Mouse (Mus musculus) liver, embryonic 14.5 days (tissue): ENCODE results near the gene Myh1. TPM values are rescaled to one million over a fixed set of nuclear protein-coding genes. Genes with fewer than 3 reads are reported as not detected.

Experiments used
- ATAC-seq: fragments of 200-750 bp; cut with Nextera tagmentation; 2 replicates; pipeline ENCODE4 v1.8.0; 2017; ENCODE audit warnings: moderate number of reproducible peaks, mild to moderate bottlenecking, moderate library complexity; ENCODE audit not compliant: insufficient read depth
- DNase-seq, 3 experiments: peaks; one replicate each; pipeline ENCODE4 v3.0.0-alpha.2; 2012 to 2013; ENCODE audit warnings: low read depth in 3 of 3, low spot score in 3 of 3
- H3K27ac ChIP-seq: fragments of 300-500 bp; sonication (generic); 2 replicates; pipeline ENCODE4 v1.5.1; 2014; ENCODE audit warnings: moderate library complexity, mild to moderate bottlenecking, control low read depth, inconsistent platforms
- H3K27me3 ChIP-seq: fragments of 300-500 bp; sonication (generic); 2 replicates; pipeline ENCODE4 v1.6.1; 2014; ENCODE audit warnings: mild to moderate bottlenecking, low read length, moderate library complexity; ENCODE audit not compliant: control insufficient read depth, insufficient read depth
- H3K36me3 ChIP-seq: fragments of 300-500 bp; sonication (generic); replicated peaks from 2 replicates; pipeline ENCODE4 v1.6.1; 2014; ENCODE audit warnings: low read depth; ENCODE audit not compliant: control insufficient read depth, insufficient read depth
- H3K4me1 ChIP-seq, 2 experiments: fragments of 200-500 bp in 1 of 2; fragments of 300-500 bp in 1 of 2; sonication (generic) in 1 of 2; replicated peaks; 2 replicates each; pipeline ENCODE4 v1.6.1; 2012 to 2014; ENCODE audit warnings: antibody characterized with exemption in 1 of 2, inconsistent platforms in 1 of 2, low read length in 1 of 2; ENCODE audit not compliant: control insufficient read depth in 2 of 2, insufficient read depth in 2 of 2
- H3K4me2 ChIP-seq: fragments of 300-500 bp; sonication (generic); 2 replicates; pipeline ENCODE4 v1.6.1; 2014; ENCODE audit warnings: low read depth, mild to moderate bottlenecking, control low read depth, moderate library complexity
- H3K4me3 ChIP-seq, 2 experiments: fragments of 200-500 bp in 1 of 2; fragments of 300-500 bp in 1 of 2; sonication (generic) in 1 of 2; 2 replicates each; pipeline ENCODE4 v1.5.1; 2012 to 2014; ENCODE audit warnings: low read depth in 2 of 2, low read length in 2 of 2, mild to moderate bottlenecking in 2 of 2, control low read depth in 1 of 2, inconsistent platforms in 1 of 2, moderate library complexity in 1 of 2; ENCODE audit not compliant: insufficient read depth in 1 of 2
- H3K9ac ChIP-seq: fragments of 300-500 bp; sonication (generic); replicated peaks from 2 replicates; pipeline ENCODE4 v1.6.1; 2014; ENCODE audit warnings: mild to moderate bottlenecking, control low read depth, moderate library complexity
- H3K9me3 ChIP-seq: fragments of 300-500 bp; sonication (generic); 2 replicates; pipeline ENCODE4 v1.6.1; 2016; ENCODE audit warnings: low read length, mixed read lengths; ENCODE audit not compliant: control insufficient read depth
- CTCF ChIP-seq: IDR thresholded peaks from 2 replicates; pipeline ENCODE4 v1.5.1; 2016; ENCODE audit warnings: antibody characterized with exemption, low read depth, control low read depth
- EP300 ChIP-seq: IDR thresholded peaks from 2 replicates; pipeline ENCODE4 v1.6.1; 2016; ENCODE audit warnings: antibody characterized with exemption, low read depth
- WGBS: fragments of 180-500 bp; shearing (Covaris S2); extraction: QIAGEN DNeasy Blood & Tissue Kit; methylation state at CpG from one replicate; pipeline ENCODE4 v1.1.7; 2014; ENCODE audit not compliant: insufficient replicate concordance; 5-methylcytosine and 5-hydroxymethylcytosine counted together
- polyA plus RNA-seq, 2 experiments: library from polyadenylated mRNA; depleted of rRNA in 1 of 2; stranded (reverse) in 1 of 2; unstranded in 1 of 2; fragments of >200 nt; fragmentation: Nextera tagmentation in 1 of 2; extraction: Ambion mirVana in 1 of 2; gene quantifications; 2 replicates each; pipeline versions ENCODE4 v1.2.1 to v1.2.3; 2012 to 2014

Gene Myh1
- polyA plus RNA-seq, 2 experiments, result 0.01 TPM; not detected in 1

GRCm38 (mm10) chr11:67237481-67238079, 37.7 kb downstream of the Myh1 start, which contains the start of gene Myh4:
Gene Myh4 (plus strand): TSS chr11:67238029.
- no peak for ATAC-seq
- Histone ChIP-seq H3K4me3 (no peak within 1 kb of the TSS), H3K36me3 (no peaks in the 10 kb centered on the region), H3K4me2 (no peak within 1 kb of the TSS), H3K9ac (no peak within 1 kb of the TSS), H3K4me1 (no peaks in the 10 kb centered on the region), H3K9me3 (no peaks in the 10 kb centered on the region), H3K27ac (no peak within 1 kb of the TSS), H3K27me3 (no peaks in the 10 kb centered on the region)
- WGBS, result 67% methylated on average over 5 of the region's 5 CpGs
- TF ChIP-seq CTCF, result no peak
- TF ChIP-seq EP300, result no peak
- no peak for DNase-seq

- no peaks in the 10 kb centered on the region for H3K36me3 ChIP-seq
- H3K4me2 ChIP-seq, result no peak overlapping the region
- H3K27me3 ChIP-seq, result no peaks in the 10 kb centered on the region
- no peak overlapping the region for H3K9ac ChIP-seq
- no peak for DNase-seq
- H3K9me3 ChIP-seq, result no peaks in the 10 kb centered on the region
- no peak overlapping the region for H3K27ac ChIP-seq
- no peak overlapping the region for H3K4me3 ChIP-seq
- no peak for ATAC-seq
- H3K4me1 ChIP-seq, result no peaks in the 10 kb centered on the region
- WGBS, result 70% methylated on average over 6 of the region's 6 CpGs
- no peak for TF ChIP-seq CTCF
- no peak for TF ChIP-seq EP300
Observed at GRCm38 (mm10) chr11:67241051-67241450, 41.2 kb downstream of the Myh1 start.

- Histone ChIP-seq H3K4me2 (no peak overlapping the region), H3K4me3 (no peak overlapping the region), H3K27me3 (no peaks in the 10 kb centered on the region), H3K9ac (no peak overlapping the region), H3K9me3 (no peaks in the 10 kb centered on the region), H3K4me1 (no peaks in the 10 kb centered on the region), H3K27ac (no peak overlapping the region), H3K36me3 (no peaks in the 10 kb centered on the region)
- TF ChIP-seq CTCF, result no peak
- TF ChIP-seq EP300, result no peak
- ATAC-seq (no peak), DNase-seq (no peak)
- 65% methylated on average over 4 of the region's 4 CpGs for WGBS
Observed at GRCm38 (mm10) chr11:67253691-67254090, 53.8 kb downstream of the Myh1 start.

GRCm38 (mm10) chr11:67257048-67257447, 57.2 kb downstream of the Myh1 start:
- H3K36me3 ChIP-seq, result no peaks in the 10 kb centered on the region
- TF ChIP-seq CTCF (no peak), EP300 (no peak)
- DNase-seq, result no peak
- H3K9ac ChIP-seq, result no peak overlapping the region
- no peaks in the 10 kb centered on the region for H3K9me3 ChIP-seq
- ATAC-seq, result no peak
- no peaks in the 10 kb centered on the region for H3K4me1 ChIP-seq
- no peak overlapping the region for H3K4me3 ChIP-seq
- H3K27me3 ChIP-seq, result no peaks in the 10 kb centered on the region
- 59% methylated on average over 7 of the region's 7 CpGs for WGBS
- no peak overlapping the region for H3K27ac ChIP-seq
- no peak overlapping the region for H3K4me2 ChIP-seq

GRCm38 (mm10) chr11:67260956-67261355, 61.1 kb downstream of the Myh1 start:
- H3K27me3 ChIP-seq, result no peaks in the 10 kb centered on the region
- no peak for ATAC-seq
- H3K4me1 ChIP-seq, result no peaks in the 10 kb centered on the region
- no peak overlapping the region for H3K27ac ChIP-seq
- H3K9me3 ChIP-seq, result no peaks in the 10 kb centered on the region
- H3K4me2 ChIP-seq, result no peak overlapping the region
- 53% methylated on average over 6 of the region's 6 CpGs for WGBS
- no peak overlapping the region for H3K9ac ChIP-seq
- H3K4me3 ChIP-seq, result no peak overlapping the region
- no peak for DNase-seq
- no peak for TF ChIP-seq CTCF
- TF ChIP-seq EP300, result no peak
- H3K36me3 ChIP-seq, result no peaks in the 10 kb centered on the region

Other genes with a start within 250 kb of the Myh1 start
- not detected in 2 replicates for gene Tmem238l, start 243.4 kb upstream of the Myh1 start, polyA plus RNA-seq (2012; rRNA removed)
- not detected in 2 replicates for gene Tmem238l, start 243.4 kb upstream of the Myh1 start, polyA plus RNA-seq (2014; fragmentation: Nextera tagmentation; extraction: Ambion mirVana)
- 1.2 and 1.6 TPM in 2 replicates for gene Tmem220, start 174.9 kb upstream of the Myh1 start, polyA plus RNA-seq (2012; rRNA removed)
- 0.88 and 1.5 TPM in 2 replicates for gene Tmem220, start 174.9 kb upstream of the Myh1 start, polyA plus RNA-seq (2014; fragmentation: Nextera tagmentation; extraction: Ambion mirVana)
- 5.9 and 7.9 TPM in 2 replicates for gene Adprm, start 147.5 kb upstream of the Myh1 start, polyA plus RNA-seq (2012; rRNA removed)
- gene Adprm, start 147.5 kb upstream of the Myh1 start, polyA plus RNA-seq (2014; fragmentation: Nextera tagmentation; extraction: Ambion mirVana), result 9.6 and 9.7 TPM in 2 replicates
- 2.2 and 2.9 TPM in 2 replicates for gene Sco1, start 147.4 kb upstream of the Myh1 start, polyA plus RNA-seq (2012; rRNA removed)
- 4.8 and 4.9 TPM in 2 replicates for gene Sco1, start 147.4 kb upstream of the Myh1 start, polyA plus RNA-seq (2014; fragmentation: Nextera tagmentation; extraction: Ambion mirVana)
- gene Myh3, start 121.8 kb upstream of the Myh1 start, polyA plus RNA-seq (2012; rRNA removed), result 0.03 and 0.06 TPM in 2 replicates
- gene Myh3, start 121.8 kb upstream of the Myh1 start, polyA plus RNA-seq (2014; fragmentation: Nextera tagmentation; extraction: Ambion mirVana), result 0.06 TPM in 1 of 2 replicates, not detected in the other
- gene Myh2, start 29.0 kb upstream of the Myh1 start, polyA plus RNA-seq (2012; rRNA removed), result not detected in 2 replicates
- not detected in 2 replicates for gene Myh2, start 29.0 kb upstream of the Myh1 start, polyA plus RNA-seq (2014; fragmentation: Nextera tagmentation; extraction: Ambion mirVana)
- not detected in 2 replicates for gene Myh4, start 38.0 kb downstream of the Myh1 start, polyA plus RNA-seq (2012; rRNA removed)
- gene Myh4, start 38.0 kb downstream of the Myh1 start, polyA plus RNA-seq (2014; fragmentation: Nextera tagmentation; extraction: Ambion mirVana), result not detected in 2 replicates
- gene Myh8, start 77.1 kb downstream of the Myh1 start, polyA plus RNA-seq (2012; rRNA removed), result 0.02 TPM in 1 of 2 replicates, not detected in the other
- 0.03 TPM in 1 of 2 replicates, not detected in the other for gene Myh8, start 77.1 kb downstream of the Myh1 start, polyA plus RNA-seq (2014; fragmentation: Nextera tagmentation; extraction: Ambion mirVana)
- gene Myh13, start 121.6 kb downstream of the Myh1 start, polyA plus RNA-seq (2012; rRNA removed), result not detected in 2 replicates
- not detected in 2 replicates for gene Myh13, start 121.6 kb downstream of the Myh1 start, polyA plus RNA-seq (2014; fragmentation: Nextera tagmentation; extraction: Ambion mirVana)